Mouse (Mus musculus) erythroblast, embryonic 14.5 days (primary cell): ENCODE measurements around the gene Siah2.

Experiments used
- GATA1 ChIP-seq: IDR thresholded peaks from 2 replicates; pipeline ENCODE4 v1.6.1; 2012; ENCODE audit warnings: low read length, inconsistent platforms, mixed read lengths
- TAL1 ChIP-seq: IDR thresholded peaks from 3 replicates; pipeline ENCODE4 v1.6.1; 2012; ENCODE audit warnings: low read length, inconsistent platforms, mixed read lengths

GRCm38 (mm10) chr3:58704547-58704946 lies 12.3 kb upstream of the Siah2 start:
- no peak for TF ChIP-seq GATA1
- no peak for TF ChIP-seq TAL1
